Mouse (Mus musculus) intestine, embryonic 15.5 days (tissue): ENCODE measurements around the gene Hoxa9. TPM values are rescaled to one million over a fixed set of nuclear protein-coding genes. Genes with fewer than 3 reads are reported as not detected.

ENCODE experiments used
- ATAC-seq: fragments of 200-750 bp; cut with Nextera tagmentation; 2 replicates; pipeline ENCODE4 v1.8.0; 2017; ENCODE audit warnings: moderate TSS enrichment, moderate library complexity
- H3K27ac ChIP-seq: fragments of 300-500 bp; sonication (generic); 2 replicates; pipeline ENCODE4 v1.5.1; 2015; ENCODE audit warnings: mild to moderate bottlenecking, inconsistent platforms
- H3K27me3 ChIP-seq: fragments of 300-500 bp; sonication (generic); replicated peaks from 2 replicates; pipeline ENCODE4 v1.6.1; 2015; ENCODE audit warnings: inconsistent platforms
- H3K36me3 ChIP-seq: fragments of 300-500 bp; sonication (generic); 2 replicates; pipeline ENCODE4 v1.6.1; 2015; ENCODE audit warnings: inconsistent platforms
- H3K4me1 ChIP-seq: fragments of 300-500 bp; sonication (generic); replicated peaks from 2 replicates; pipeline ENCODE4 v1.6.1; 2015; ENCODE audit warnings: inconsistent platforms
- H3K4me2 ChIP-seq: fragments of 300-500 bp; sonication (generic); replicated peaks from 2 replicates; pipeline ENCODE4 v1.6.1; 2015; ENCODE audit warnings: mild to moderate bottlenecking, inconsistent platforms
- H3K4me3 ChIP-seq: fragments of 300-500 bp; sonication (generic); replicated peaks from 2 replicates; pipeline ENCODE4 v1.5.1; 2015; ENCODE audit warnings: inconsistent platforms
- H3K9ac ChIP-seq: fragments of 300-500 bp; sonication (generic); 2 replicates; pipeline ENCODE4 v1.6.1; 2015; ENCODE audit warnings: inconsistent platforms
- H3K9me3 ChIP-seq: fragments of 300-500 bp; sonication (generic); 2 replicates; pipeline ENCODE4 v1.6.1; 2016; ENCODE audit warnings: inconsistent platforms
- WGBS: fragments of 180-500 bp; shearing (Covaris S2); methylation state at CpG from one replicate; pipeline ENCODE4 v1.1.7; 2015; 5-methylcytosine and 5-hydroxymethylcytosine counted together
- microRNA counts: library from miRNA; unstranded; fragments of <30 nt; microRNA quantifications from one replicate; lab custom pipeline; 2016
- polyA plus RNA-seq: library from polyadenylated mRNA; unstranded; fragments of >200 nt; fragmentation: Nextera tagmentation; extraction: Ambion mirVana; gene quantifications from 2 replicates; pipeline ENCODE4 v1.2.1, GENCODE M21; 2015

The Hoxa9 gene
- polyA plus RNA-seq, 1 experiment from 2014 or later: 6.3 TPM

- peak; percentile 68 for ATAC-seq
- peak overlapping the region; percentile 75 for H3K4me2 ChIP-seq
- H3K4me3 ChIP-seq: peak overlapping the region; percentile 61
- H3K27ac ChIP-seq: peak overlapping the region; percentile 96
- peaks cover 25% of the 10 kb centered on the region for H3K4me1 ChIP-seq
- H3K9me3 ChIP-seq: no peaks in the 10 kb centered on the region
- WGBS: 3% methylated on average over 41 of the region's 41 CpGs
- no peaks in the 10 kb centered on the region for H3K36me3 ChIP-seq
- peaks cover 7% of the 10 kb centered on the region; the same call in 1 of the 2 replicates for H3K27me3 ChIP-seq
- H3K9ac ChIP-seq: peak overlapping the region; percentile 69
Observed at GRCm38 (mm10) chr6:52174968-52175751, 55.7 kb downstream of the Hoxa9 start.

GRCm38 (mm10) chr6:52173648-52174047 is 57.2 kb downstream of the Hoxa9 start:
- Histone ChIP-seq H3K4me2 (peak overlapping the region; percentile 75), H3K4me1 (peaks cover 25% of the 10 kb centered on the region), H3K27ac (peak overlapping the region; percentile 92; the same call in 1 of the 2 replicates), H3K9me3 (no peaks in the 10 kb centered on the region), H3K4me3 (peak overlapping the region; percentile 38), H3K9ac (no peak overlapping the region), H3K27me3 (peaks cover 14% of the 10 kb centered on the region), H3K36me3 (no peaks in the 10 kb centered on the region)
- 9% methylated on average over 4 of the region's 4 CpGs for whole genome bisulfite sequencing
- ATAC-seq: no peak

MicroRNAs encoded within 50 kb of the gene (microRNA counts, 519-probe panel; counts per million panel counts)
- 3,365 counts per million, percentile 83 among the panel's probes with 10 or more counts for microRNA mmu-miR-196b (lab: Ali Mortazavi, UCI)

Other genes starting within 250 kb of the Hoxa9 start
- 37.0 and 40.3 TPM in 2 replicates for gene Skap2, start 218.5 kb downstream of the Hoxa9 start, polyA plus RNA-seq
- 0.86 and 1.2 TPM in 2 replicates for gene Hoxa1, start 72.8 kb downstream of the Hoxa9 start, polyA plus RNA-seq
- gene Hoxa2, start 66.3 kb downstream of the Hoxa9 start, polyA plus RNA-seq: 7.4 and 8.6 TPM in 2 replicates
- 1.9 and 2.0 TPM in 2 replicates for gene 5730596B20Rik, start 53.6 kb downstream of the Hoxa9 start, polyA plus RNA-seq
- gene Hoxa4, start 39.3 kb downstream of the Hoxa9 start, polyA plus RNA-seq: 3.7 and 4.5 TPM in 2 replicates
- 22.9 and 25.1 TPM in 2 replicates for gene Hoxa5, start 26.5 kb downstream of the Hoxa9 start, polyA plus RNA-seq
- 2.2 and 2.3 TPM in 2 replicates for gene Hoxa6, start 22.4 kb downstream of the Hoxa9 start, polyA plus RNA-seq
- 5.8 and 6.2 TPM in 2 replicates for gene Hoxa3, start 17.8 kb downstream of the Hoxa9 start, polyA plus RNA-seq
- not detected in 2 replicates for gene Gm28308, start 17.8 kb downstream of the Hoxa9 start, polyA plus RNA-seq
- 7.5 and 9.4 TPM in 2 replicates for gene Hoxa7, start 9.2 kb downstream of the Hoxa9 start, polyA plus RNA-seq
- gene Hoxa10, start 9.8 kb upstream of the Hoxa9 start, polyA plus RNA-seq: 11.4 and 20.2 TPM in 2 replicates
- 2.0 and 3.3 TPM in 2 replicates for gene Hoxa11, start 14.7 kb upstream of the Hoxa9 start, polyA plus RNA-seq
- 0.59 and 0.61 TPM in 2 replicates for gene Hoxa13, start 29.8 kb upstream of the Hoxa9 start, polyA plus RNA-seq
- gene Evx1, start 82.4 kb upstream of the Hoxa9 start, polyA plus RNA-seq: 0.05 and 0.20 TPM in 2 replicates